11 mouse cellular contexts compared by ENCODE assay signal in the genomic region with DNA sequence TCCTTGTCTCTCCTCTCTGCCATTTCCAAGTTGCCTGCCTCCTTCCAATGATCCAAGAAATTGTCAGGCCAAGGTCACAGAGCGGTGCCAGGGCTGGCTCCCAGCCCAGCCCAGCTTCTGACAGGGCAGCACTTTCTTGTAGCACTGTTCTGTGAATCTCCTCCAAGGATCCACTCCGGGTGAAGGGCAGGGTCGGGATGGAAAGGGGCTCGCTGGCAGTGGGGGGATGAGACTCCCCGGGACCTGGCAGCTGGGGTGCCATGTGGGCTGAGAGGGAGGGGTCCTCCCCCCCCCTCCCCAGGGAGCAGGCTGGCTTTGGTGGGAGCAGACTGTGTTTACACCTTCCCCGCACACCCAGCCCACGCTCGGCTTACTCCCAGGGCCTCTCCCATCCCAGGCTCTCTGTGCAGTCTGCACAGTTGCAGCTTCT. TPM values are rescaled to one million over a fixed set of nuclear protein-coding genes. Genes with fewer than 3 reads are reported as not detected.
A peak's percentile ranks its signal among the peaks of the same experiment; 100 is the strongest.
DNase-seq lines count a peak whose midpoint lies in the region; ATAC-seq and TF ChIP-seq lines count a peak whose summit lies in the region.
"Had no signal": no experiment of that assay in that cellular context is flagged by ENCODE, and none has a peak within 500 bp of the region (broad histone marks: within the 10 kb centered on the region; RNA-seq: fewer than 3 reads in every experiment).

No protein-coding gene starts in this region.

- no peak overlapping the region for H3K9ac ChIP-seq in kidney, embryonic 14.5 days (ENCODE audit: low read depth, low read length)
- peak overlapping the region; percentile 49 for H3K9ac ChIP-seq in forebrain, embryonic 16.5 days (replicated peaks; ENCODE audit: low read depth, low read length)
- H3K9ac ChIP-seq in midbrain, embryonic 14.5 days (replicated peaks; ENCODE audit: low read length): peak overlapping the region; percentile 32; the same call in 1 of the 2 replicates
- H3K9ac ChIP-seq: liver, embryonic 13.5 days had no signal

- H3K4me1 ChIP-seq in kidney, adult 2 months (ENCODE audit: control insufficient read depth, insufficient read depth, low read length): peaks cover 4% of the 10 kb centered on the region; the same call in 1 of the 2 replicates
- H3K4me1 ChIP-seq in kidney, embryonic 14.5 days (ENCODE audit: control insufficient read depth, insufficient read depth, low read length): peaks cover 33% of the 10 kb centered on the region; the same call in 1 of the 2 replicates
- H3K4me1 ChIP-seq in forebrain, embryonic 16.5 days (replicated peaks; ENCODE audit: control insufficient read depth, insufficient read depth, low read length): peaks cover 63% of the 10 kb centered on the region
- H3K4me1 ChIP-seq in midbrain, embryonic 14.5 days (ENCODE audit: control insufficient read depth, insufficient read depth, low read length): peaks cover 31% of the 10 kb centered on the region

- H3K36me3 ChIP-seq in kidney, adult 2 months (ENCODE audit: control insufficient read depth, insufficient read depth, low read length): no peaks in the 10 kb centered on the region
- H3K36me3 ChIP-seq in kidney, embryonic 14.5 days (ENCODE audit: control insufficient read depth, insufficient read depth, low read length): no peaks in the 10 kb centered on the region
- no peaks in the 10 kb centered on the region for H3K36me3 ChIP-seq in forebrain, embryonic 16.5 days (ENCODE audit: control insufficient read depth, insufficient read depth)
- no peaks in the 10 kb centered on the region for H3K36me3 ChIP-seq in midbrain, embryonic 14.5 days (ENCODE audit: control insufficient read depth, insufficient read depth, low read length)
- H3K36me3 ChIP-seq: liver, embryonic 13.5 days had no signal

- TF ChIP-seq POLR2A in kidney, adult 2 months (IDR thresholded peaks at IDR 0.05; ENCODE audit: low read depth, low read length): no peak
- TF ChIP-seq POLR2A in brain, embryonic 14.5 days (IDR thresholded peaks at IDR 0.05; ENCODE audit: borderline replicate concordance, extremely low read depth, insufficient read depth, insufficient read length, poor library complexity, severe bottlenecking): no peak

- ATAC-seq in kidney, embryonic 14.5 days (ENCODE audit: low FRiP score, low TSS enrichment): no peak
- peak; percentile 49 for ATAC-seq in forebrain, embryonic 16.5 days
- no peak for ATAC-seq in midbrain, embryonic 14.5 days (ENCODE audit: low FRiP score, low TSS enrichment)
- ATAC-seq: Patski had no signal

- H3K4me3 ChIP-seq in kidney, adult 2 months (ENCODE audit: insufficient read depth, low read depth, low read length): no peak overlapping the region
- no peak overlapping the region for H3K4me3 ChIP-seq in kidney, embryonic 14.5 days (ENCODE audit: low read length)
- H3K4me3 ChIP-seq in forebrain, embryonic 16.5 days (replicated peaks; ENCODE audit: low read length): no peak overlapping the region
- no peak overlapping the region for H3K4me3 ChIP-seq in midbrain, embryonic 14.5 days (replicated peaks; ENCODE audit: low read depth, low read length)
- H3K4me3 ChIP-seq: erythroblast, embryonic 14.5 days; liver, embryonic 13.5 days had no signal

- H3K27me3 ChIP-seq in kidney, adult 2 months (replicated peaks; ENCODE audit: control insufficient read depth, insufficient read depth, low read length): no peaks in the 10 kb centered on the region
- no peaks in the 10 kb centered on the region for H3K27me3 ChIP-seq in kidney, embryonic 14.5 days (ENCODE audit: control insufficient read depth, insufficient read depth, low read length)
- H3K27me3 ChIP-seq in forebrain, embryonic 16.5 days (replicated peaks; ENCODE audit: control insufficient read depth, insufficient read depth, low read length): no peaks in the 10 kb centered on the region
- H3K27me3 ChIP-seq in midbrain, embryonic 14.5 days (ENCODE audit: control insufficient read depth, insufficient read depth, low read length): no peaks in the 10 kb centered on the region
- H3K27me3 ChIP-seq: Patski had no signal

- H3K27ac ChIP-seq in kidney, adult 2 months (ENCODE audit: insufficient read depth, low read depth, low read length): no peak overlapping the region
- H3K27ac ChIP-seq in kidney, embryonic 14.5 days (ENCODE audit: low read depth, low read length): no peak overlapping the region
- H3K27ac ChIP-seq in forebrain, embryonic 16.5 days (ENCODE audit: low read length): peak overlapping the region; percentile 91
- H3K27ac ChIP-seq in midbrain, embryonic 14.5 days (replicated peaks; ENCODE audit: low read depth, low read length): peak overlapping the region; percentile 78
- H3K27ac ChIP-seq: liver, embryonic 13.5 days had no signal

- peak; percentile 81 for DNase-seq in kidney, adult 2 months
- peak; percentile 78 for DNase-seq in brain, embryonic 14.5 days (ENCODE audit: low read depth)
- DNase-seq in midbrain, embryonic 14.5 days: no peak
- no peak for DNase-seq in c-Kit-positive CD71-positive TER-119-positive erythroid progenitor cells, embryonic 14.5 days (ENCODE audit: low spot score)
- no peak for DNase-seq in spleen, postnatal 14 days (ENCODE audit: low spot score in 2 of 2)
- DNase-seq in spleen, postnatal 10 days (ENCODE audit: low spot score in 2 of 2): no peak
- DNase-seq: liver, embryonic 13.5 days had no signal

- 48% methylated on average over 8 of the region's 8 CpGs for WGBS in kidney, adult 2 months
- WGBS in kidney, embryonic 14.5 days: 42% methylated on average over 8 of the region's 8 CpGs
- 31% methylated on average over 8 of the region's 8 CpGs for WGBS in forebrain, embryonic 16.5 days
- WGBS in midbrain, embryonic 14.5 days: 55% methylated on average over 8 of the region's 8 CpGs

- no peak overlapping the region for H3K4me2 ChIP-seq in kidney, embryonic 14.5 days (replicated peaks; ENCODE audit: low read depth, low read length)
- peak overlapping the region; percentile 38 for H3K4me2 ChIP-seq in forebrain, embryonic 16.5 days (ENCODE audit: low read length)
- H3K4me2 ChIP-seq in midbrain, embryonic 14.5 days (ENCODE audit: low read length): peak overlapping the region; percentile 11
- H3K4me2 ChIP-seq: liver, embryonic 13.5 days had no signal

- no peak for TF ChIP-seq CTCF in kidney, adult 2 months (conservative IDR thresholded peaks at IDR 0.05; ENCODE audit: insufficient read depth, insufficient read length, low read depth, low read length)
- no peak for TF ChIP-seq CTCF in brain, embryonic 14.5 days (IDR thresholded peaks at IDR 0.05; ENCODE audit: borderline replicate concordance, extremely low read depth, insufficient read depth, insufficient read length)

- H3K9me3 ChIP-seq in kidney, embryonic 14.5 days (ENCODE audit: control insufficient read depth, low read length): no peaks in the 10 kb centered on the region
- no peaks in the 10 kb centered on the region for H3K9me3 ChIP-seq in forebrain, embryonic 16.5 days (ENCODE audit: control insufficient read depth, low read length)
- H3K9me3 ChIP-seq in midbrain, embryonic 14.5 days (ENCODE audit: control insufficient read depth, low read length): no peaks in the 10 kb centered on the region
- H3K9me3 ChIP-seq: liver, embryonic 13.5 days had no signal

RNA-seq across cellular contexts. Expression of a gene that starts 7.8 kb away (rescaled TPM):
- polyA plus RNA-seq in kidney, adult 2 months (2012; rRNA removed): 16.2 and 21.0 TPM in 2 replicates
- 11.0 and 11.3 TPM in 2 replicates for polyA plus RNA-seq in kidney, embryonic 14.5 days (2014; fragmentation: Nextera tagmentation; extraction: Ambion mirVana)
- 18.3 TPM in 2 replicates for polyA plus RNA-seq in brain, embryonic 14.5 days (2012; rRNA removed)
- 16.6 TPM in 2 replicates for polyA plus RNA-seq in forebrain, embryonic 16.5 days (2015; fragmentation: Nextera tagmentation; extraction: Ambion mirVana)
- polyA plus RNA-seq in midbrain, embryonic 14.5 days (2014; fragmentation: Nextera tagmentation; extraction: Ambion mirVana): 19.1 and 24.0 TPM in 2 replicates

RNA-seq across cellular contexts. Expression of a gene that starts 8.6 kb away (rescaled TPM):
- 0.44 and 0.52 TPM in 2 replicates for polyA plus RNA-seq in kidney, adult 2 months (2012; rRNA removed)
- 1.1 and 1.4 TPM in 2 replicates for polyA plus RNA-seq in kidney, embryonic 14.5 days (2014; fragmentation: Nextera tagmentation; extraction: Ambion mirVana)
- polyA plus RNA-seq in brain, embryonic 14.5 days (2012; rRNA removed): 1.0 and 1.4 TPM in 2 replicates
- polyA plus RNA-seq in forebrain, embryonic 16.5 days (2015; fragmentation: Nextera tagmentation; extraction: Ambion mirVana): 2.9 and 3.2 TPM in 2 replicates
- polyA plus RNA-seq in midbrain, embryonic 14.5 days (2014; fragmentation: Nextera tagmentation; extraction: Ambion mirVana): 1.6 and 3.3 TPM in 2 replicates
- polyA plus RNA-seq: erythroblast, embryonic 14.5 days had no signal

RNA-seq across cellular contexts. Expression of a gene that starts 35.1 kb away (rescaled TPM):
- polyA plus RNA-seq in kidney, adult 2 months (2012; rRNA removed): 18.0 and 19.1 TPM in 2 replicates
- 5.4 and 7.2 TPM in 2 replicates for polyA plus RNA-seq in kidney, embryonic 14.5 days (2014; fragmentation: Nextera tagmentation; extraction: Ambion mirVana)
- 2.3 and 2.5 TPM in 2 replicates for polyA plus RNA-seq in brain, embryonic 14.5 days (2012; rRNA removed)
- polyA plus RNA-seq in forebrain, embryonic 16.5 days (2015; fragmentation: Nextera tagmentation; extraction: Ambion mirVana): 1.0 and 1.5 TPM in 2 replicates
- 0.61 and 0.63 TPM in 2 replicates for polyA plus RNA-seq in midbrain, embryonic 14.5 days (2014; fragmentation: Nextera tagmentation; extraction: Ambion mirVana)

Comparison
In these comparisons a context has a peak if more than half of its experiments do, and no peak if none do; other contexts are left out.
1. DNase-seq: peak in kidney, adult 2 months (single experiment) and brain, embryonic 14.5 days (single experiment); none in midbrain, embryonic 14.5 days (single experiment), c-Kit-positive CD71-positive TER-119-positive erythroid progenitor cells, embryonic 14.5 days (single experiment), spleen, postnatal 14 days (0 of 2) and spleen, postnatal 10 days (0 of 2).
2. H3K27ac ChIP-seq: peak in forebrain, embryonic 16.5 days (single experiment) and midbrain, embryonic 14.5 days (single experiment); none in kidney, adult 2 months (single experiment) and kidney, embryonic 14.5 days (single experiment).